Mouse (Mus musculus) heart, postnatal 0 days (tissue): ENCODE results near the gene Tnp2. TPM values are rescaled to one million over a fixed set of nuclear protein-coding genes. Genes with fewer than 3 reads are reported as not detected.

ENCODE experiments used
- ATAC-seq: fragments of 200-750 bp; cut with Nextera tagmentation; 2 replicates; pipeline ENCODE4 v1.8.0; 2017; ENCODE audit warnings: low read depth, moderate number of reproducible peaks, moderate library complexity; ENCODE audit not compliant: insufficient read depth
- DNase-seq: peaks from one replicate; pipeline ENCODE4 v3.0.0-alpha.2; 2016; ENCODE audit warnings: low spot score
- H3K27ac ChIP-seq: fragments of 300-500 bp; sonication (generic); 2 replicates; pipeline ENCODE4 v1.5.1; 2014; ENCODE audit warnings: low read depth, mild to moderate bottlenecking
- H3K27me3 ChIP-seq: fragments of 300-500 bp; sonication (generic); 2 replicates; pipeline ENCODE4 v1.6.1; 2014; ENCODE audit warnings: low read length, mixed read lengths; ENCODE audit not compliant: control insufficient read depth, insufficient read depth
- H3K36me3 ChIP-seq: fragments of 300-500 bp; sonication (generic); replicated peaks from 2 replicates; pipeline ENCODE4 v1.6.1; 2014; ENCODE audit warnings: low read length, mixed read lengths; ENCODE audit not compliant: control insufficient read depth, insufficient read depth
- H3K4me1 ChIP-seq: fragments of 300-500 bp; sonication (generic); 2 replicates; pipeline ENCODE4 v1.6.1; 2014; ENCODE audit warnings: antibody characterized with exemption; ENCODE audit not compliant: control insufficient read depth, insufficient read depth
- H3K4me2 ChIP-seq: fragments of 300-500 bp; sonication (generic); 2 replicates; pipeline ENCODE4 v1.6.1; 2014; ENCODE audit warnings: low read depth, mild to moderate bottlenecking, low read length, moderate library complexity
- H3K4me3 ChIP-seq: fragments of 300-500 bp; sonication (generic); 2 replicates; pipeline ENCODE4 v1.5.1; 2014; ENCODE audit warnings: low read depth, low read length
- H3K9ac ChIP-seq: fragments of 300-500 bp; sonication (generic); replicated peaks from 2 replicates; pipeline ENCODE4 v1.6.1; 2014; ENCODE audit warnings: low read depth, low read length, mixed read lengths
- H3K9me3 ChIP-seq: fragments of 300-500 bp; sonication (generic); replicated peaks from 2 replicates; pipeline ENCODE4 v1.6.1; 2016; ENCODE audit warnings: low read length; ENCODE audit not compliant: control insufficient read depth
- CTCF ChIP-seq: IDR thresholded peaks from 2 replicates; pipeline ENCODE4 v1.5.1; 2016; ENCODE audit warnings: antibody characterized with exemption, control low read depth, low read depth
- EP300 ChIP-seq: IDR thresholded peaks from 2 replicates; pipeline ENCODE4 v1.6.1; 2016; ENCODE audit warnings: antibody characterized with exemption, low read depth
- WGBS: fragments of 180-500 bp; shearing (Covaris S2); extraction: QIAGEN DNeasy Blood & Tissue Kit; methylation state at CpG from one replicate; pipeline ENCODE4 v1.1.7; 2014; 5-methylcytosine and 5-hydroxymethylcytosine counted together
- polyA plus RNA-seq: library from polyadenylated mRNA; unstranded; fragments of >200 nt; fragmentation: Nextera tagmentation; extraction: Ambion mirVana; gene quantifications from 2 replicates; pipeline ENCODE4 v1.2.1, GENCODE M21; 2015
- total RNA-seq: library from RNA; depleted of rRNA; stranded (reverse); fragments of >200 nt; gene quantifications from 2 replicates; pipeline ENCODE4 v1.2.3, GENCODE M21; 2014; ENCODE audit warnings: low replicate concordance; rRNA removed

The Tnp2 gene
- total RNA-seq (not detected in 2 replicates), polyA plus RNA-seq (not detected in 2 replicates)

DNA sequence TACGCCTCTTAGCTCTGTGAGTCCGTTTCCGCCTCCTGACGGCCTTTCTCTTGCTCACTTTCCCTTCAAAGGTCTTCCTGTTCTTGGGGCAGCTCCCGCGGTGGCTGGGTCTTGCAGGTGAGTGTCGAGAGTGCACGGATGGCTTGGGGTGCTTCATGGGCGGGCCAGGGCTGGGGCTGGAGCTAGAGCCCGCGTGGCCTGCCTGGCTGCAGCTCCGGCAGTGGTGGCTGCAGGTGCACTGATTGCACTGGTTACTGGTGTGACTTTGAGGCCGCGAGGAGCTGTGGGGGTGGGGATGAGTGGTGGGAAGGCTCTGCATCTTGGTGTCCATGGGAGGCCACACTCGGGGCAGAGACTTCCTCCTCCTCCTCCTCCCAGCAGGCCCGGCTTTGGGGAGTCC lies at the start of gene Tnp2:
Gene Tnp2, minus strand, starts transcription at position 390 of the 400 bp plus-strand sequence.
- no peaks in the 10 kb centered on the region for H3K9me3 ChIP-seq
- H3K27me3 ChIP-seq, result no peaks in the 10 kb centered on the region
- no peaks in the 10 kb centered on the region for H3K36me3 ChIP-seq
- DNase-seq (no peak), ATAC-seq (no peak)
- no peak for TF ChIP-seq EP300
- TF ChIP-seq CTCF, result no peak
- 58% methylated on average over 16 of the region's 16 CpGs for WGBS
- H3K4me3 ChIP-seq, result no peak within 1 kb of the TSS
- H3K27ac ChIP-seq, result no peak within 1 kb of the TSS
- H3K9ac ChIP-seq, result no peak within 1 kb of the TSS
- H3K4me2 ChIP-seq, result no peak within 1 kb of the TSS
- peaks cover 16% of the 10 kb centered on the region for H3K4me1 ChIP-seq

DNA sequence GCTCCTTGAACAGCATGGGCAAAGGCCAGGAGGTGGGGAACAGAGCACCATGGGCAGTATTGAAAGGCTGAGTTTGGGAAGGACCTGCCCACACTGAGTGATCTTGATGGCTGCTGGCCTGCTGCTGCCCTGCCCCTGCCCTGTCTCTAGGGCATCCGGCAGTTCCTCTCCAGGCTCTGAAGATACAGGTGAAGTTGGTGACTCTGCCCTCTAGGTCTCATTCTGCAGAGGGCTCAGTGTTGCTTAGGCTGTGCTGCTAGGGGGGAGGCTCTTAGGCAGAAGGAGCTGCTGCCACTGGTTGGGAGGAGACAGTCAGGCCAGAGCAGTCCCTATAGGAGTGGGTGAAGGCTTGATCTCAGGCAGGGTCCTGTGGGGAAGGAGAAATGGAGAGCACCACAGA lies 49.4 kb upstream of the Tnp2 start:
- no peaks in the 10 kb centered on the region for H3K27me3 ChIP-seq
- DNase-seq, result no peak
- TF ChIP-seq CTCF (no peak), EP300 (no peak)
- no peaks in the 10 kb centered on the region for H3K36me3 ChIP-seq
- H3K4me3 ChIP-seq, result no peak overlapping the region
- H3K27ac ChIP-seq, result peak overlapping the region; percentile 65; the same call in 1 of the 2 replicates
- peaks cover 26% of the 10 kb centered on the region for H3K4me1 ChIP-seq
- H3K9me3 ChIP-seq, result no peaks in the 10 kb centered on the region
- 88% methylated on average over 1 of the region's 1 CpGs for WGBS
- no peak for ATAC-seq
- H3K4me2 ChIP-seq, result no peak overlapping the region
- no peak overlapping the region for H3K9ac ChIP-seq

- ATAC-seq, result no peak
- Histone ChIP-seq H3K27ac (no peak overlapping the region; the same call in 1 of the 2 replicates), H3K36me3 (no peaks in the 10 kb centered on the region), H3K4me3 (no peak overlapping the region), H3K27me3 (no peaks in the 10 kb centered on the region), H3K9ac (no peak overlapping the region), H3K9me3 (no peaks in the 10 kb centered on the region), H3K4me2 (no peak overlapping the region), H3K4me1 (peaks cover 26% of the 10 kb centered on the region)
- TF ChIP-seq CTCF, result no peak
- no peak for TF ChIP-seq EP300
- no peak for DNase-seq
- WGBS, result 77% methylated on average over 3 of the region's 3 CpGs
Measured at GRCm38 (mm10) chr16:10837250-10837649, 48.8 kb upstream of the Tnp2 start.

DNA sequence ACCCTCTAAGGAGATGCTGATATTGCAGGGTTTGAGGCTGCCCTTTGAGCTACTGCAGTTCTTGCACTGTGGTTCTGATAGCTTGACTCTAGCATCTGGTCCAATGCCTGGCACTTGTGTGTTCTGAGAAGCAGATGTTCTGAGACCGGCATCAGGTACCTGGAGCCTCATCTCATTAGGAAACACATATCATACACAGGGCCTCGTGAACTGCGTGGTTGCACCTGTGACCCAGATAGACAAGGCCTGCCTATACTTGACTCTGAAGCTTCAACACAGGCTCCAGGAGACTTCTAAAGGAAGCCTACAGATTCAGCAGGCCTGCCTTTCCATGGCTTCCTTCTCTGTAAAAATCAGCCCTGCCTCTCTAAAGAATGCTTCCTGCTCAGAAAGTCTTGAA lies 47.9 kb upstream of the Tnp2 start:
- H3K27me3 ChIP-seq, result no peaks in the 10 kb centered on the region
- no peak overlapping the region for H3K9ac ChIP-seq
- no peaks in the 10 kb centered on the region for H3K9me3 ChIP-seq
- DNase-seq (no peak), ATAC-seq (no peak)
- TF ChIP-seq EP300, result no peak
- WGBS, result 89% methylated on average over 3 of the region's 3 CpGs
- H3K27ac ChIP-seq, result peak overlapping the region; percentile 57; the same call in 1 of the 2 replicates
- peaks cover 26% of the 10 kb centered on the region for H3K4me1 ChIP-seq
- no peaks in the 10 kb centered on the region for H3K36me3 ChIP-seq
- no peak overlapping the region for H3K4me3 ChIP-seq
- H3K4me2 ChIP-seq, result no peak overlapping the region

- peak within 1 kb of the TSS; percentile 57 for H3K27ac ChIP-seq
- DNase-seq (peak; percentile 83), ATAC-seq (peak; percentile 87)
- no peaks in the 10 kb centered on the region for H3K36me3 ChIP-seq
- H3K4me2 ChIP-seq, result peak within 1 kb of the TSS; percentile 96
- no peak for TF ChIP-seq CTCF
- no peak for TF ChIP-seq EP300
- H3K4me1 ChIP-seq, result peaks cover 26% of the 10 kb centered on the region
- peak within 1 kb of the TSS; percentile 57 for H3K9ac ChIP-seq
- under 1% methylated on average over 65 of the region's 69 CpGs for WGBS
- no peaks in the 10 kb centered on the region for H3K27me3 ChIP-seq
- peak within 1 kb of the TSS; percentile 79 for H3K4me3 ChIP-seq
- no peaks in the 10 kb centered on the region for H3K9me3 ChIP-seq
Measured at GRCm38 (mm10) chr16:10834911-10835587, 46.6 kb upstream of the Tnp2 start, which contains the start of gene Rmi2. TSS of gene Rmi2 (plus strand) at chr16:10835059.

DNA sequence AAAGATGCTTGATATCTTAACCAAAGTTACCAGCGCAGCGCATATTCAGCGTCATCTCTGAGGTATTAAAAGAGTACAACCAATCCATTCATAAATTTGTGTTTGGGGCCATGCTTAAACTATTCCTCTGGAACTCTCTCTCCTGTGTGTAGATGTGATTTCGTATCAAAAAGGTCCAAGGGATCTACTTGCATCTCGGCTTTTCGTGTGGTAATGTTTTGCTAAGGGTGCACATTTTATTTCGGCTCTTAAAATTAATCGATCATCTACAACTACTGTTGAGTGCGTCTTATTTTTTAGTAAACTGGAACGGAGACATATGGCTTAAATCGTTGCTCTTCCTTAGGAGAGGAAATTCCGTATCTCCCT lies 46.1 kb upstream of the Tnp2 start:
- TF ChIP-seq CTCF, result no peak
- no peak for TF ChIP-seq EP300
- DNase-seq (no peak), ATAC-seq (no peak)
- Histone ChIP-seq H3K4me1 (peaks cover 24% of the 10 kb centered on the region), H3K9me3 (no peaks in the 10 kb centered on the region), H3K9ac (no peak overlapping the region), H3K36me3 (no peaks in the 10 kb centered on the region), H3K27ac (peak overlapping the region; percentile 26; the same call in 1 of the 2 replicates), H3K27me3 (no peaks in the 10 kb centered on the region), H3K4me2 (peak overlapping the region; percentile 96), H3K4me3 (peak overlapping the region; percentile 79)
- 2% methylated on average over 12 of the region's 12 CpGs for WGBS
